Mouse (Mus musculus) cerebellum, adult 9-10 months (tissue): ENCODE data around the gene Prdm10.
A peak's percentile ranks its signal among the peaks of the same experiment; 100 is the strongest.

ENCODE experiments used
- DNase-seq: peaks from one replicate; pipeline ENCODE4 v3.0.0; 2022

The Prdm10 gene

GRCm38 (mm10) chr9:31280366-31281010 is at the start of gene Prdm10:
TSS of gene Prdm10 (plus strand) at chr9:31280538.
- DNase-seq: peak; percentile 99

GRCm38 (mm10) chr9:31235030-31235429 is 45.3 kb upstream of the Prdm10 start:
- DNase-seq: no peak

GRCm38 (mm10) chr9:31235489-31235888 is 44.8 kb upstream of the Prdm10 start:
- no peak for DNase-seq

GRCm38 (mm10) chr9:31236079-31236478 is 44.3 kb upstream of the Prdm10 start:
- no peak for DNase-seq

GRCm38 (mm10) chr9:31238526-31238925 is 41.8 kb upstream of the Prdm10 start:
- peak; percentile 20 for DNase-seq

- no peak for DNase-seq
Observed at GRCm38 (mm10) chr9:31239551-31239950, 40.8 kb upstream of the Prdm10 start.

- no peak for DNase-seq
Observed at GRCm38 (mm10) chr9:31240522-31241207, 39.7 kb upstream of the Prdm10 start.

- no peak for DNase-seq
Observed at GRCm38 (mm10) chr9:31241208-31241699, 39.1 kb upstream of the Prdm10 start.

GRCm38 (mm10) chr9:31243306-31243938 is 36.9 kb upstream of the Prdm10 start:
- DNase-seq: no peak

- DNase-seq: no peak
Observed at GRCm38 (mm10) chr9:31243939-31244333, 36.4 kb upstream of the Prdm10 start.

GRCm38 (mm10) chr9:31245006-31245405 is 35.3 kb upstream of the Prdm10 start:
- no peak for DNase-seq

GRCm38 (mm10) chr9:31246421-31246820 is 33.9 kb upstream of the Prdm10 start:
- DNase-seq: no peak

- DNase-seq: no peak
Observed at GRCm38 (mm10) chr9:31247447-31248220, 32.7 kb upstream of the Prdm10 start.

GRCm38 (mm10) chr9:31252182-31252799 is 28.0 kb upstream of the Prdm10 start:
- DNase-seq: no peak

- no peak for DNase-seq
Observed at GRCm38 (mm10) chr9:31253311-31253734, 27.0 kb upstream of the Prdm10 start.

GRCm38 (mm10) chr9:31253866-31254696 is 26.3 kb upstream of the Prdm10 start:
- DNase-seq: no peak

GRCm38 (mm10) chr9:31254697-31255004 is 25.7 kb upstream of the Prdm10 start:
- no peak for DNase-seq

GRCm38 (mm10) chr9:31255953-31256352 is 24.4 kb upstream of the Prdm10 start:
- no peak for DNase-seq

- no peak for DNase-seq
Observed at GRCm38 (mm10) chr9:31258237-31258636, 22.1 kb upstream of the Prdm10 start.

GRCm38 (mm10) chr9:31260219-31260618 is 20.1 kb upstream of the Prdm10 start:
- no peak for DNase-seq

GRCm38 (mm10) chr9:31262226-31263105 is 17.9 kb upstream of the Prdm10 start:
- no peak for DNase-seq
